Mouse (Mus musculus) CD4-positive helper T cell, adult 2 months (primary cell): ENCODE data around the gene Onecut3.

ENCODE experiments used
- DNase-seq: peaks from one replicate; pipeline ENCODE4 v3.0.0-alpha.2; 2012; ENCODE audit warnings: low read depth, missing footprints, low spot score

Onecut3 gene

DNA sequence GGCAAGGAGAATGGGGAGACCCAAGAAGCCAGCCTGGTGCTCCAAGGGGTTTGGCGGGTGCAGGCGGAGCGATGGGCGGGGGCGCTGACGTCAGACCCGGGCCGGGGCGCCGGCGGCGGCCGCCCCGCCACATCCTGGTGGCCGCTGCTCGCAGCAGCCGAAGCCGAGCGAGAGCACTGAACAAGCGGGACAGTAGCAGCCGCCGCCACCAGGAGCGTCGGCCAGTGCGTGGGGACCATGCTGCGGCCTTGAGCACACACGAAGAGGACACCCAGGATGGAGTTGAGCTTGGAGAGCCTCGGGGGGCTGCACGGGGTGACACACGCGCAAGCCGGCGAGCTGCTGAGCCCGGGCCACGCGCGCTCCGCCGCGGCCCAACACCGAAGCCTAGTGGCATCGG, at the start of gene Onecut3:
Onecut3 (plus strand) TSS at position 104 of the 400 bp plus-strand sequence.
- peak; percentile 64 for DNase-seq

DNA sequence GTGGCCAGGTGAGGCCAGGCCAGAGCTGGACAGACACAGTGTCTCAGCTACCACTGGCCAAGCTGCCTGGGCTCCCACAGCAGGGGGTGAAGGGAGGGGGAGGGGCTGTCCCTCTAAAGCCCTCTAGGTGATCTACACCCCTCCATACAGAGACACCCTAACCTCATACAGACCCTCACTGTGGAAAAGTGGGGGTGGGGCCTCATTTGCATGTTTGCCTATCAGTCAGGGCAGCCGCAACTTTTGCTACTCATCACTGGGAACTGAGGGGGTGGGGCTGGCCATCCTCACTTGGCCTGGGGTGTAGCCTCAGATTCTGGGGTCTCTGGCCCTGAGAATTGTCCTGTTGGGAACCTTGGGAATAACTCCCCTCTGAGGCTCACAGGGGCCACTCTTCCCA, 49.6 kb upstream of the Onecut3 start:
- DNase-seq: no peak

DNA sequence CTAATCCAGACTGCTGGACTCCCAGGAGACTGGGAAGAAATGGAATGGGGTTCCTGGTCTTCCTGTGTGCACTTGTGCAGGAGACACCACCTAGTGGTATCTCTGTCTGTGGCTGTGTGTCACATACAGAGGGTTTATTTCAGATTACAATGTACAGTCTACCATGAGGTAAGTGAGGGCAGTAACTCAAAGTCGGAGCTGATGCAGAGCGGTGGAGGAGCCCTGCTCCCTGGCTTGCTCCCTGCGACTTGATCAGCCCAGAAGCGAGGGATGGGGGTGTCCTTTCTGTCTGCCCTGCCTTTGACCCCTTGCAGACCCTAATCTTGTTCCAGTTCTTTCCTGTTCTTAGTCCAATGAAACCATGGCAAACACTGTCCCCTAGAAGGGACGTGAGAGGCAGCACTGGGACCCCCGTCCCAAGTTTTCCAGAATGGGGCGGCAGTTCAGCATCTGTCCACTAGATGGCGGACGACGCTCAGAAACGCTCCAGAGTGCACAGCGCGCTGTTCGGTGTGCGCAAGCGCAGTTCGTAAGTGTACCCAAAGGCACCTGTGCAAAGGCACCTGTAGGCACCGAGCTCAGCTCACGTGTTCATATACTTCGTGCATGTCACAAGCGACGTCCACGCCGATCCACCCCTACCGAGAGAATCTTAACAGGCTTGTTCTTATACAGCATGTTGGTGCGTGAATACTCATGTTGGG, 48.6 kb upstream of the Onecut3 start:
- peak; percentile 87 for DNase-seq

DNA sequence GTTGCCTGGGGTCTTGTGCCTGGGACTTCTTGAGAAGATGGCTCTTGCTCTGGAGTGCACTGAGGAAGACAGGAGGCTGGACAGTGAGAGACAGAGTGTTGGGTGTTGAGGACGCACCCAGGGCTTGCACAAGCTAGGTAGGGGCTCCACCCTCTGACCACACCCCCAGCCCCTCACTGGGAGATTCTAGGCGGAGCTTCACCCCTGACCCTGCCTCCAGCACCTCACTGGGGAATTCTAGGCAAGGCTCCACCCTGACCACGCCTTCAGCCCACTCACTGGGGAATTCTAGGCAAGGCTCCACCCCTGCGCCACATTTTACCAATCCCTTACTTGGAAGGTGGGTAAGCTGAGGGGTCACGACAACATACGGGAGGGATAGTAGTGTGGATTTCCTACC, 44.0 kb upstream of the Onecut3 start:
- DNase-seq: no peak

DNA sequence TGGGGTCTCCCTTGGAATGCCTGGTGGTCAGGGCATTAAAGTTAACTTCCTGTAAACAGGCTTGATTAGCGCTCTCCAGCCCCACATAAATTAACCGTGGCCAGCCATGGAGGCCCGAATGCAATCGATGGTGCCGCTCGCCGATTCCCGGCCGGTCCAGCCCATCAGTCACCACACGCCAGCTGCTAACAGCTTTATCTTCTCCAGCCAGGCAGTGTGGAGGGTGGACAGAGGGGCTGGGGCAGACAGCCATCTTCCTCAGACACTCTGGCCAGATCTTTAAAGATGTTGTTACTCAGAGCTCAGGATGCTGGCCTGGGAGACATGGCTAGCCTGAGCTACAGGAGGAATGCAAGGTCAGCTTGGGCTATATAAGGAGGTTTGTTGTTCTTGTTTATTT, 41.0 kb upstream of the Onecut3 start:
- DNase-seq: no peak

DNA sequence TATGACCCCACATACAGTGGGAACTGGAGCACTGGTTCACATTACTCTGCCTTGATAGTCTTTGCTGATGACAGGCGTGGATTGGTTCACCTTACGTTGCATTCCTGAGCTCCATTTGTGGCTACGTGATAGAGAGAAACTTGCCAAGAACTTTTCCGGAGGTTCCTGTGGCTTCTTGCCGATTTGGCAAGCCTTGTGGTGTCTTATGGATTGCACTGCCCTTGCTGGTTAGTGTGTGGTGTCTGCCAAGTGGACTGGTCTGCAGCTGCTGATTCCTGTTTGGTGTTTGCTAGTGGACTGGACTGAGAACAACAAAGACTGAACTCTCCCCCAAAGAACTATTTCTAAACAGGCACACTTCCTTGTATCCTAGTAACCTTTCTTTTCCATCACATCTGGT, 39.9 kb upstream of the Onecut3 start:
- no peak for DNase-seq

DNA sequence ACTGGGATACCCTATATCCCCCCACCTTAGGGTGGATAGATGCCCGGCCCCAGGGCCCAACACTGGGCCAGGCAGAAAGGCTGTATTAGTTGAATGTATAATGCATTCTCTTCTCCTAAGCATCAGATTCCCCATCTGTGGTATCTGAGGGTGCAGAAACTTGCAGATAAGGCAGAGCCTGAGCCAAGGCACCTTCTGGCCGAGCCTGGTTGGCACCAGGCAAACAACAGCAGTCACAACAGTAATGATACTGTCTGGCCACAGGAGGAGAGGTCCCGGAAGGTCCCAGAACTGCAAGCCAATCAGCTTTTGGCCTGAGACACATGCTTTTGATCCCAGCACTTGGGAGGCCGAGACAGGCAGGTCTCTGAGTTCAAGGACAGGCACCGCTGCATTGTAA, 38.9 kb upstream of the Onecut3 start:
- no peak for DNase-seq

DNA sequence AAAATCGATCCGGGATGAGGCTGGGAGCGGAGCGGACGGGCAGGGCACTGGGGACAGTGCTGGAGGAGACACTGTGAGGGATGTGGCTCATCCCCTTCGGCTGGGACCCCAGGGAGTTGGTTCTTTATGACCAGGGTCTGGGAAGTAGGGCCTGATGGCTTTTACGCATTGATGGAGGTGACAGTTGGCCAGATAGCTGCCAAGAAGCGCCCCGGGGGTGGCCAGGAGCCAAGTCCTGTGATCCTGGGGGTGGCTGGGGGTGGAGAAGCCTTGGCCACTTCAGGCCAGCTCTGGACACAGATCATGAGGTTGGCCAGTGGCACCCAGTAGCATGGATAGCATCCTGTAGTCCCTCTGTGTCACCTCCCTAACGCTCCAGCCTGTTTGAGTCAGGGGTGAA, 35.4 kb upstream of the Onecut3 start:
- no peak for DNase-seq

DNA sequence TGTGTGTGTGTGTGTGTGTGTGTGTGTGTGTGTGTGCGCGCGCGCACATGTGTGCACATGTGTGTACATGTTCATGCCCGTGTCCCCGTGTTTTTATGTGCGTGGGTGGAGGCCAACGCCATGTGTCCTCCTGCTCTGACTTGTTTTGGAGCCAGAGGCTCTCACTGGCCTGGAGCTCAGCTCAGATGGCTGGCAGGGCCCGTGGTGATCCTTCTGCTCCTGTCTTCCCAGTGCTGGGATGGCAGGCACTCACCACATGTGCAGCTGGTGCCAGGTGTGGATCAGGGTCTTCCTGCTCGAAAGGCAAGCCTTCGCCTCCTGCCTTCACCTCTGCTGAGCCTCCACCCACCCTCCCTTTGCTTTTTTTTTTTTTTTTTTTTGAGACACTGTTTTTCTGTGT, 35.0 kb upstream of the Onecut3 start:
- DNase-seq: no peak

DNA sequence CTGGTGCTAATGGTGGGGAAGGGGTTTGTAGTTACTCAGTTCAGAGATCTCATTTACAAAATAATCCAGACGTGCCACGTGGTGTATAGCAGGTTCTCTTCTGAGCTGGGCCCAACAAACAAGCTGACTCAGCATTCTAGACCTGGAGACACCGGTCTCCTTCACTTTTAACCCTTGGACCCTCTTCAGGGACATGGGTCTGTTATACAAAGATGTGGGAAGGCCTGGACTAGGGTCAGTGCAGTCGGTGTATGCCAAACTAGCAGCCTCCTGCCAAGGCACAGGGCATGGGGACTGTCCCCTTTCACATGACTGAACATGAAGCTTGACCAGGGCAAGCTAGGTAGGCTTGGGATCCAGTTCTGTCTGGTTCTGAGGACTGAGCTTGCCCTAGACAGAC, 34.3 kb upstream of the Onecut3 start:
- no peak for DNase-seq

DNA sequence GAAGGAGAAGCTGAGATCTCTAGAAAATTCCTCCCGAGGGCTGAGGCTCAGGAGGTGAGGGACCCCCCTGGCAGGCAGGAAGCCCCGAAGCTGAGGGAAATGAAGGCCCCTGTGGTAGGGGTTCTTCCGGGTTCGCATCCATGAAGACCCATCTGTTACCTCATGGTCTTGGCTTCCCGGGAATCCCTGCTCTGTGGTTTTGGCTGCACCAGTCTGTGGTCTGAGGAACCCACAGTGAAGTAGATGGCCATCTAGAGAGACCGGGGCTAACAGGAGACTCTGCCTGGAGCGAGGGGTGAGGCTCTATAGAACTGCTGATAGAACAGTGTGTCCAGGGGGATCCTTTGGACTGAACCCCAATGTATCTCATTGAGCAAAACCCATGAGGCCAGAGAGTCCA, 33.3 kb upstream of the Onecut3 start:
- DNase-seq: no peak

DNA sequence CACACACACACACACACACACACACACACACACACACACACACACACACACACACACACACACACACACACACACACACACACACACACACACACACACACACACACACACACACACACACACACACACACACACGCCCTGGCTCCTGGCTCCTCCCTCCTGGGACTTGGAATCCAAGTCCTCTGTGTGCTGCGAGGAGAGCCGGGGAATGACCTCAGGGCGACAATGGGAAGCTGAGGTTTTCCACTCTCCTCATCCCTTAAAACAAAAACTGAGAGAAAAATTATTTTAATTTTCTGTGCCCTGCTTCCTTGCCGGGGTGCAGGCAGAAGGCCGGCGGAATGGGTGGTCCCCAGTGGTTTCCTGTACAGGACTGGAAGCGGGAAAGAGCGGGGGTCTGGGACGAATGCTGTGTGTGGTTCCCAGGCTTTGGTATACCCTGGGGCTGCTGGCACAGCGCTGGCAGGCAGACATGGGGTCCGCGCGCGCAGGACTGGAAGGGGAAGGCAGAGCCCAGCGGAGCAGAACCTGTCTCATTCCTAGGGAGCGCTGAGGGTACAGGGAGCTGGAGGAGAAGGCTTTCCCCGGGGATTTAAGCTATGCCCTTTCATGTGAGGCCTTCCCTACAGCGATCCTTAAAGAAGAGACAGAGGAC, 30.1 kb upstream of the Onecut3 start:
- no peak for DNase-seq

DNA sequence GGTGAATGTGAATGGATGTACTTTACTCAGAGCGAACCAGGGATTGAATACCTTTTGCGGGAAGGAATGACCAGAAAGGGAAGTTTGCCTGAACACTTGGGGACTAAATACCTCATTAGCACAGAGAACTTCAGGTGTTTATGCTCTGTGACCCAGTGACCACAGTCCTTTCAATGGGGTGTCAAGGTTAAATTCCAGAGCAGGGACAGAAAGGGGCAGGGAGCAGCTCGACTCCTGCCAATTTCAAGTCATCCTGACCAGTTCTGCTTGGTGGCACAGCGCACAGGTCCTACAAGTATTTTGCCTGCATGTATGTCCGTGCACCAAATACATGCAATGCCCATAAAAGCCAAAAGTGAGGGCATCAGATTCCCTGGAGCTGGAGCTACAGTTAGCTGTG, 29.6 kb upstream of the Onecut3 start:
- no peak for DNase-seq

DNA sequence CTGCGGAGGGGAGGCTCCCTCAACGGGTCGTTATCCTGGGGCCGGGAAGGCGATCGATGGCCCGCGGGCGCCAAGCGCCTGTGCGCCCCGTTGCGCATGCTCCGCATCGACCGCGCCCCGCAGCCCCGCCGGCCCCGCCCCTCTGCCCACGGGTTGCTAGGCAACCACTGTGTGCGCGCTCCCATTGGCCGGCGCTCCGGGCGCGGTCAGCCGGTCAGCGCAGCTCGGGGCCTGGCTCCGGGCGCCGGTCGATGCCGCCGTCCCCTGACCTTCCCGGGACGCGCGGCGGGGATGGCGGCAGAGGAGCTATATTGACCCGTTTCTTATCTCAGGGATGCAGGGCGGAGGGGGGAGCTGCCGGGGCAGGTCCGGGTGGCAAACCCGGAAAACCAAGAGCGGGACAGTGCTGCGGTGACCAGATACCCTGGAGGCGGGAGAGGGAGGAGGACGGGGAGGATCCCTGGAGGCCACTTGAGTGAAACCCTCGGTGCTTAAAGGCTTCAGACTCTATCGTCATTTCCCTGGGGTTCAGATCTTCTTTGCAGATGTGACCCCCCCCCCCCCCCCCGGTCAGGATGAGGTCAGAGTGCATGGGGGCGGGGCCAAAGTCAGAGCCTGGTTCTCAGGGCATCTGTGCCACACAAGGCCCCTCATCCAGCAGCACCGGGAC, 19.2 kb upstream of the Onecut3 start:
- DNase-seq: peak; percentile 89

DNA sequence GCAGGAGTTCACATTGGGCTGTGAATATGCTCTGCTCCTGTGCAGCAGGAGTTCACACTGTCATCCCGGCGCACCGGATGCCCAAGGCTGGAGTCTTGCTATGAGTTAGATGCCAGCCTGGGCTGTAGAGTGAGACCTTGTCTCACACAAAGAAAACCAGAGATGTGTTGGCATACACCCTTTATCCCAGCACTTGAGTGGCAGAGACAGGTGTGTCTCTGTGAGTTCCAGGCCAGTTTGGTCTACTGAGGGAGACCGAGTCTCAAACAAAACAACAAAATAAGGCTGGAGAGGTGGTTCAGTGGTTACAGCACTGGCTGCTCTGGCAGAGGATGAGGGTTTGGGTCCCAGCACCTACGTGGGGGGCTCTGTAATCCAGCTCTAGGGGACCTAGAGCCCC, 16.1 kb upstream of the Onecut3 start:
- DNase-seq: no peak

DNA sequence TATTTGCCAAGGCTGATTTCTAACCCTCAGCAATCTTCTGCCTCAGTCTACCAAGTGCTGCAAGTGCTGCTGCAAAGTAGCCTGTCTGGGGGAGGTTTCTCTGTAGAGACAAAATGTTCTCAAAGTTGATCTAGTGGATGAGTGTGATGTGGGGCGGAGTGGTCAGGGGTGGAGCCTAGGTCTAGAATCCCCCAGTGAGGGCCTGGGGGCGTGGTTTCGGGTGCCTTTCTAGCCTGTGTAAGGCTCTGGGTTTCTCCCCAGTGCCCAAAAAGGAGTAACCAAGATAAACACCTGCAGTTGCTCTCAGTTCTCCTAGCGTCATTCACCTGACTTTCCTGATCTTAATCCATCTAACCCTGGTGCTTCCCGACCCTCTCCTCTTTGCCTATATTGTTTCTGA, 13.6 kb upstream of the Onecut3 start:
- DNase-seq: no peak

DNA sequence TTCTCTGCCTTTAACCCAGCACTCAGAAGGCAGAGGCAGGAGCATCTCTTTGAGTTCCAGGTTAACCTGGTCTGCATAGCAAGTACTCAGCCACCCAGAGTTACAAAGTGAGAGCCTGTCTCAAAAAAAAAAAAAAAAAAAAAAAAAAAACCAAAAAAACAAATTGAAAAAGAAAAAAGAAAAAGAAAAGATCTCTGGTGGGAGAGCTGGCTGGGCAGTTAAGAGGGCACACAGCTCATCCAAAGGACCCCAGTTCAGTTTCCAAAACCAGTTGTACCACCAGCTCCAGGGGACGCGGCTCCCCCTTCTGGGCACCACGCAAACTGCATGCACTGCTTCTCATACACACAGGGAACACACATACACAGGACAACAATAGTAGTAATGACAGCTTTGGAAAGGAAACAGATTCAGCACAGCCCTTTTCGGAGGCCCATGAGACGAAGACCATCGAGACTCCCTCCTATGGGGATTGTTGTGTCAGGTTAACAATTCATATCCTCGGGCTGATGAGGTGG, 7.7 kb upstream of the Onecut3 start:
- DNase-seq: peak; percentile 24

DNA sequence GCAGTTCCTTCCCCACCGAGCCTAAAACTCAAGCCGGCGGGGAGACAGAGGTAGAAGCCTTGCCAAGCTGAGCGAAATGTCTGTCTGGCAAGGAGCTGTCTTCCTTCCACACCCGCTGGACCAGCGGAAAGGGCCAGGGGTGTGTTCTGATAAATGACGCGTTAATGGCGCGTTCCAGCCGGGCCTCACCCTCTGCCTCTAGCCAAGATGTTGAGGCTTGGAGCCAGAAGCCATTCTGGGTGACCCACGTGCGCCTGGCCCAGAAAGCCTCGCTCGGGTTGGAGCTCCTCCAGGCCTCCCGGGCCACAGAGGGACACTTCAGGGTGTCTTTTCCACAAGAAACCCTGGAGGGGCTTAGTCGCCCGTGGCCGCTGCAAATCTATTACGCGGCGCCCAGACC, 4.6 kb upstream of the Onecut3 start:
- DNase-seq: no peak

DNA sequence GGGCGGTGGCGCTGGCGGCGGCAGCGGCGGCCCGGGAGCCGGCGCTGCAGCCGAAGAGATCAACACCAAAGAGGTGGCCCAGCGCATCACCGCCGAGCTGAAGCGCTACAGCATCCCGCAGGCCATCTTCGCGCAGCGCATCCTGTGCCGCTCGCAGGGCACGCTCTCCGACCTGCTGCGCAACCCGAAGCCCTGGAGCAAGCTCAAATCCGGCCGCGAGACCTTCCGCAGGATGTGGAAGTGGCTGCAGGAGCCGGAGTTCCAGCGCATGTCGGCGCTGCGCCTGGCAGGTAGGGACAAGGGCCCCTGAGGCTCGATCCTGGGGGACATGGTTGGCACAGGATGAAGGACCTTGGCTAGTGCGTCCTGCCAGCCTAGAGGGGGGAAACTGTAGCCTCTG, 1.3 kb downstream of the Onecut3 start:
- DNase-seq: no peak

DNA sequence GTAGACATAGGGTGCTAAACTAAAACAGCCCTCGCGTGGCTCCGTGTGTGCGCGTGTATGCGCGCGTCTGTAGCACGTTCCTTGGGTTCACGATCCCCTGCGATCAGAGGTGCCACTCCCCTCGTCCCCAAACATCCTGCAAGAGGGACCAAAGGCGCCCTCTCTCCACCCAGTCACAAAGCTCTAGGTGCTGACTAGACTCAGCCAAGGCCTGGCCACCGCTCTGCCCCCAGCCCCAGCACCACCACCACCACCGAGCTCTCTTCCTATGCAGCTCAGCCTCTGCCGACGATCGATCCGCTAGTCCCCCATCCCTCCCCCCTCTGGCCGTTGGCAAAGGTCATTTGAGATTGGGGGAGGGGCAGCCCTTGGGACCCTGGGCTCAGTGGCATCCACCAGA, 1.8 kb downstream of the Onecut3 start:
- DNase-seq: no peak

DNA sequence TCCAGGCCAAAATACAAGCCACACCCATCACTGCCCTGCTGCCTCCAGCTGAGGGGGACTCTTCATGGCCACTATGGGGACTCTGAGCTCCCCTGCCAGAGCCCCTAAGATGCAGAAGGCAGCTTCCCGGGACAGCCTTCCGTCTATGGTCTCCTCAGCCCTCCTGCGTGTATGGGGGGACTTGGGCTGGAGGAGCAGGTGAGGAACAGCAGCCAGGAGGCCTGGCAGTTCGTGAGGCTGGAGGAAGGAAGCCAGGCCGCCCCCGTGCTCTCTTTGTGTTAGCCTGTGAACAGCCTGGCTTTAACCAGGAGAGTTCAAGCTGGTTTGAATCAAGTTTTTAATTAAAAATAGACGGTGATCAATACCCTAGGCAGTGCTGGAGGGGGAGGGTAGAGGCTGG, 7.7 kb downstream of the Onecut3 start:
- DNase-seq: no peak

DNA sequence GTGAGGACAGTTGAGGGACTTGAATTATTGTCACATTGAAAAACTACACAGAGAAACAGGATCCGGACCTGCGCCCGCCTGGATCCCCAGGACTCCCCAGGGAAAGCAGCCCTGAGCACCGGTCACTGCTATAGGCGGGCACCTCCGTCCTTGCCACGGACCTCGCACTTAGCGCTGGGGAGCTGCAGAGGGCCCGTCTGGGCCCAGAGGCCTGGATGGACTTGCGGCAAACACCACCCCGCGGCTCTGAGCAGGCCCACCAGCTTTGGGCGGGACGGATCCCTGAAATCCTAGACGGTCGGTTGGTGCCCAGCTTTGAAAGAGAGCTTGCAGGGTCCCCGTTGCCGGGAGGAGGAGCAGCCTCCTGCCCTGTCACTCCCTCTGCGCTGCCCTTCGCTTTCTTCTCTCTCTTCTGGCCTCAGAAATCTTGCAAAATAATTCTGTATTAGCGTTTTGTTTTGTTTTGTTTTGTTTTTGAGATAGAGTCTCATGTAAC, 8.2 kb downstream of the Onecut3 start:
- no peak for DNase-seq
